Mouse (Mus musculus): ENCODE data around the gene Dph1.

DNA sequence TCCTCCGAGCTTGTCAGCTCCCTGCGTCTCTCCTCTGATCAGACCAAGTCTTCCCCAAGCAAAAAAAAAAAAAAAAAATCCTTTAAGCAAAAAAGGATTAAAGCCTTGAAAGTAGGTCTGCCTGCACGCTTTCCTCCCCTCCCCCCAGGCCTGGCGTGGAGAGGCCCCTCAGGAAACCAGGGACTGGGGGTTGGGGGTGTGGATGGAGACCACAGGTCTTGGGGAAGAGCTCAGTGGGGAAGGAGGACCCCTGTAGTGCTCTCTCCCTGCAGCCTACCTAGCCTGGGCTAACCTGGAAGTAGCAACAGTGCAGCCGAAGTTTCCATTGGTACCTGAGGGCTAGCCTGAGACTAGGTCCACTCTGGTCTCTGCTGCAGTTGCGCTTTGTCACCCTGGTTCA lies 19.7 kb upstream of the Dph1 start:
- TF ChIP-seq POLR2A (IDR thresholded peaks at IDR 0.05; ENCODE audit: borderline replicate concordance, control insufficient read depth, low read depth, low read length) = no peak
- no peak for TF ChIP-seq CTCF (IDR thresholded peaks at IDR 0.05; ENCODE audit: control insufficient read depth, insufficient read depth, low read length)
